Mouse (Mus musculus) testis, postnatal 14 days (tissue): ENCODE results near the gene Ttyh3.
A peak's percentile ranks its signal among the peaks of the same experiment; 100 is the strongest.

Source experiments
- DNase-seq: peaks from one replicate; pipeline ENCODE4 v3.0.0; 2021; ENCODE audit warnings: low spot score

Gene Ttyh3

DNA sequence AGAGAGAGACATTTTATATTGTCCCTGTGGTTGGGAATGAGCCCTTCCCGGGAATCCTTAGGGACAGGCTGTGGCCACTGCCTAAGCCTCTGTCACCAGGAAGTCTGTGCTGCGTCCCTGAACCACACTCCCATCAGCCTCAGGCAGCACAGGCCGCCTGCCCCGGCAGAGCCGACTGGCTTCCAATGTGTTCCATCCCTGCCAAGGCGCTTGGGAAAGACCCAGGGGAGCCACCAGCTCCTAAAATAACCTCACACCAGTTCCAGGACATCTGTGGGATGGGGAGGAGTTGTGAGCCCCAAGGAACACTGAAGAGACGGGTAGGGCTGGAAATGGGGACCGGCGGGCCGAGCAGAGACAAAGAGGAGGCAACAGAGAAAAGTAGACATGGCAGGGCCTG is 77.2 kb downstream of the Ttyh3 start:
- peak; percentile 64 for DNase-seq

DNA sequence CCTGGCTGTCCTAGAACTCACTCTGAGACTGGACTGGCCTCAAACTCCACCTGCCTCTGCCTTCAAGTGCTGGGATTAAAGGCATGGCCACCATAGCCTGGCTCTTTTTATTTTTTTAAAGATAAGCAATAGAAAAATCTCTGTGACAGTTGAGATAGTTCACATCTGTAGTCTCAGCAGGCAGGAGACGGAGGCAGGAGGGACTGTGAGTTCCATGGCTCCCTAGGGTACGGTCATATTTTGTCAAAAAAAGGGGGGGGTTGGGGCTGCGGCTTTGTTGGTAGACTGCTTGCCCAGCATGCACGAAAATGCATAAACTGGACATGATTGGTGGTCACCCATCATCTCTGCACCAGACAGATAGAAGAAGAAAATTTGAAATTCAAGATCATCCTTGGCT is 77.6 kb downstream of the Ttyh3 start:
- no peak for DNase-seq
